Mouse (Mus musculus): ENCODE results near the gene Fshb.

Gene Fshb

GRCm38 (mm10) chr2:107059556-107059955, at the start of gene Fshb:
Fshb (minus strand) TSS chr2:107059656.
- DNase-seq (ENCODE audit: low spot score) = no peak

- no peak for DNase-seq (ENCODE audit: low spot score)
Measured at GRCm38 (mm10) chr2:107084256-107084655, 24.8 kb upstream of the Fshb start.

- no peak for DNase-seq (ENCODE audit: low spot score)
Measured at GRCm38 (mm10) chr2:107083071-107083885, 23.8 kb upstream of the Fshb start.

- DNase-seq (ENCODE audit: low spot score) = no peak
Measured at GRCm38 (mm10) chr2:107063260-107063659, 3.8 kb upstream of the Fshb start.

GRCm38 (mm10) chr2:107045955-107046354, 13.5 kb downstream of the Fshb start:
- DNase-seq (ENCODE audit: low spot score) = no peak

GRCm38 (mm10) chr2:107040816-107041215, 18.6 kb downstream of the Fshb start:
- no peak for DNase-seq (ENCODE audit: low spot score)

GRCm38 (mm10) chr2:107035980-107036379, 23.5 kb downstream of the Fshb start:
- DNase-seq (ENCODE audit: low spot score) = no peak

- no peak for DNase-seq (ENCODE audit: low spot score)
Measured at GRCm38 (mm10) chr2:107024694-107025093, 34.8 kb downstream of the Fshb start.

- DNase-seq (ENCODE audit: low spot score) = no peak
Measured at GRCm38 (mm10) chr2:107022713-107023112, 36.7 kb downstream of the Fshb start.

- no peak for DNase-seq (ENCODE audit: low spot score)
Measured at GRCm38 (mm10) chr2:107019331-107019730, 40.1 kb downstream of the Fshb start.

- no peak for DNase-seq (ENCODE audit: low spot score)
Measured at GRCm38 (mm10) chr2:107013161-107013560, 46.3 kb downstream of the Fshb start.

GRCm38 (mm10) chr2:107012318-107012717, 47.1 kb downstream of the Fshb start:
- DNase-seq (ENCODE audit: low spot score) = no peak

- DNase-seq (ENCODE audit: low spot score) = no peak
Measured at GRCm38 (mm10) chr2:107010160-107010559, 49.3 kb downstream of the Fshb start.

- no peak for DNase-seq (ENCODE audit: low spot score)
Measured at GRCm38 (mm10) chr2:107006378-107006777, 53.1 kb downstream of the Fshb start.
